ENCODE assay signal across 9 mouse cellular contexts in the genomic region with DNA sequence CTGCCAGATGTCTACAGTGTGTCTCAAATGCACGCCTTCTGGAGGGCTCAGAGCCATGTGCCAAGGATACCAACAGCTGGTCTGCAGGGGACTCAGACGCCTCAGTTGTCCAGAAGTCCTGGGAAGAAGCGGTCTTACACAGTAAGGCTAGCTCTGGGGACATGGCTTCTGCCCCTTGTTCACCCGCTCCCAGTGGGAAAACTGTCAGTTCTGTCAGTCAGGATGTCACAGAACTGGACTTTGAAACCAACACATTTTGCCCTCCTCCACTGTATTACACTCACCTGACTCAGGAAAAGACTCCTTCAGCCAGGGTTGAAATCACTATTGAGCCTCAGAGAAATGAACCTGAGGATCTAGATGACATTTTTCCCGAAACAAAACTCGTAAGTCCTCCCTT. TPM values are rescaled to one million over a fixed set of nuclear protein-coding genes. Genes with fewer than 3 reads are reported as not detected.
DNase-seq lines count a peak whose midpoint lies in the region; ATAC-seq and TF ChIP-seq lines count a peak whose summit lies in the region.
"Had no signal": no experiment of that assay in that cellular context is flagged by ENCODE, and none has a peak within 500 bp of the region (broad histone marks: within the 10 kb centered on the region; RNA-seq: fewer than 3 reads in every experiment).

No protein-coding gene starts in this region.

- peaks cover 29% of the 10 kb centered on the region for H3K9me3 ChIP-seq in megakaryocyte, embryonic 14.5 days
- peaks cover 25% of the 10 kb centered on the region for H3K9me3 ChIP-seq in forebrain, embryonic 16.5 days (ENCODE audit: control insufficient read depth, low read length)
- peaks cover 18% of the 10 kb centered on the region; the same call in 1 of the 2 replicates for H3K9me3 ChIP-seq in limb, embryonic 11.5 days (ENCODE audit: control insufficient read depth, low read length)

- no peak for TF ChIP-seq POLR2A in small intestine, adult 2 months (IDR thresholded peaks at IDR 0.05; ENCODE audit: low read depth, low read length)

- peak overlapping the region; percentile 79; the same call in 1 of the 2 replicates for H3K9ac ChIP-seq in forebrain, embryonic 16.5 days (replicated peaks; ENCODE audit: low read depth, low read length)
- H3K9ac ChIP-seq in limb, embryonic 11.5 days (ENCODE audit: low read length), result no peak overlapping the region; the same call in 1 of the 2 replicates

- H3K4me2 ChIP-seq in forebrain, embryonic 16.5 days (ENCODE audit: low read length), result peak overlapping the region; percentile 97
- H3K4me2 ChIP-seq in limb, embryonic 11.5 days (ENCODE audit: low read depth, severe bottlenecking), result peak overlapping the region; percentile 81

- H3K4me3 ChIP-seq in megakaryocyte, embryonic 14.5 days (replicated peaks), result peak overlapping the region; percentile 86
- H3K4me3 ChIP-seq in forebrain, embryonic 16.5 days (replicated peaks; ENCODE audit: low read length), result peak overlapping the region; percentile 65
- peak overlapping the region; percentile 51 for H3K4me3 ChIP-seq in limb, embryonic 11.5 days (ENCODE audit: low read depth, low read length)
- H3K4me3 ChIP-seq in small intestine, adult 2 months (ENCODE audit: low read depth, low read length), result peak overlapping the region; percentile 76

- DNase-seq in limb, embryonic 11.5 days (ENCODE audit: low spot score), result no peak
- no peak for DNase-seq in embryo, embryonic 11 days
- no peak for DNase-seq in left cerebral cortex, adult 11 months (ENCODE audit: low spot score)
- DNase-seq in urinary bladder, postnatal 4 days (ENCODE audit: low spot score in 2 of 2), result no peak
- DNase-seq: right cerebral cortex, postnatal 4 days had no signal

- no peaks in the 10 kb centered on the region for H3K36me3 ChIP-seq in megakaryocyte, embryonic 14.5 days (replicated peaks; ENCODE audit: low read length)
- H3K36me3 ChIP-seq in forebrain, embryonic 16.5 days (ENCODE audit: control insufficient read depth, insufficient read depth), result peaks cover 11% of the 10 kb centered on the region; the same call in 1 of the 2 replicates
- peaks cover 2% of the 10 kb centered on the region; the same call in 1 of the 2 replicates for H3K36me3 ChIP-seq in limb, embryonic 11.5 days (ENCODE audit: control insufficient read depth, insufficient read depth, low read length)
- no peaks in the 10 kb centered on the region for H3K36me3 ChIP-seq in small intestine, adult 2 months (ENCODE audit: control insufficient read depth, insufficient read depth, low read length)

- 96% methylated on average over 6 of the region's 6 CpGs for WGBS in forebrain, embryonic 16.5 days
- WGBS in limb, embryonic 11.5 days, result 94% methylated on average over 6 of the region's 6 CpGs
- WGBS in small intestine, adult 2 months, result 97% methylated on average over 6 of the region's 6 CpGs

- no peak for TF ChIP-seq CTCF in small intestine, adult 2 months (IDR thresholded peaks at IDR 0.05; ENCODE audit: extremely low read depth, insufficient read length, insufficient replicate concordance, low read depth, low read length)

- ATAC-seq in megakaryocyte, adult 5-6 weeks (ENCODE audit: poor library complexity, severe bottlenecking), result no peak
- no peak for ATAC-seq in forebrain, embryonic 16.5 days
- peak; percentile 24; the same call in 1 of the 2 replicates for ATAC-seq in limb, embryonic 11.5 days (ENCODE audit: insufficient number of reproducible peaks, low FRiP score, low TSS enrichment, low read depth)

- H3K4me1 ChIP-seq in megakaryocyte, embryonic 14.5 days, result peaks cover 7% of the 10 kb centered on the region; the same call in 1 of the 2 replicates
- peaks cover 13% of the 10 kb centered on the region for H3K4me1 ChIP-seq in forebrain, embryonic 16.5 days (replicated peaks; ENCODE audit: control insufficient read depth, insufficient read depth, low read length)
- no peaks in the 10 kb centered on the region; the same call in 1 of the 2 replicates for H3K4me1 ChIP-seq in limb, embryonic 11.5 days (ENCODE audit: control insufficient read depth, insufficient read depth, low read length)
- peaks cover 5% of the 10 kb centered on the region for H3K4me1 ChIP-seq in small intestine, adult 2 months (ENCODE audit: control insufficient read depth, insufficient read depth, insufficient read length, low read length)

- peaks cover 22% of the 10 kb centered on the region for H3K27me3 ChIP-seq in megakaryocyte, embryonic 14.5 days (replicated peaks)
- no peaks in the 10 kb centered on the region for H3K27me3 ChIP-seq in forebrain, embryonic 16.5 days (replicated peaks; ENCODE audit: control insufficient read depth, insufficient read depth, low read length)
- no peaks in the 10 kb centered on the region for H3K27me3 ChIP-seq in limb, embryonic 11.5 days (ENCODE audit: control insufficient read depth, insufficient read depth, low read length)
- H3K27me3 ChIP-seq in small intestine, adult 2 months (ENCODE audit: control insufficient read depth, insufficient read depth, low read length), result no peaks in the 10 kb centered on the region

- no peak overlapping the region for H3K27ac ChIP-seq in forebrain, embryonic 16.5 days (ENCODE audit: low read length)
- no peak overlapping the region for H3K27ac ChIP-seq in limb, embryonic 11.5 days (replicated peaks; ENCODE audit: low read depth, low read length)
- no peak overlapping the region for H3K27ac ChIP-seq in small intestine, adult 2 months (ENCODE audit: insufficient read depth, low read depth, low read length)

RNA-seq across cellular contexts. Expression of a gene that starts 0.8 kb away (rescaled TPM):
- 0.47 TPM in 1 of 2 replicates, not detected in the other for polyA plus RNA-seq in megakaryocyte, embryonic 14.5 days (2012; ENCODE audit: insufficient read depth, low replicate concordance)
- total RNA-seq in megakaryocyte, adult 5-6 weeks (2015), result 2.7 and 4.6 TPM in 2 replicates
- total RNA-seq in megakaryocyte, adult 5-6 weeks (2017), result 2.3 and 3.5 TPM in 2 replicates
- 10.7 and 11.7 TPM in 2 replicates for polyA plus RNA-seq in forebrain, embryonic 16.5 days (2015; fragmentation: Nextera tagmentation; extraction: Ambion mirVana)
- polyA plus RNA-seq in limb, embryonic 11.5 days (2014; fragmentation: Nextera tagmentation; extraction: Ambion mirVana), result 7.0 and 7.6 TPM in 2 replicates
- 0.70 and 0.93 TPM in 2 replicates for polyA plus RNA-seq in small intestine, adult 2 months (2012; rRNA removed)

RNA-seq across cellular contexts. Expression of a gene that starts 59.3 kb away (rescaled TPM):
- polyA plus RNA-seq in megakaryocyte, embryonic 14.5 days (2012; ENCODE audit: insufficient read depth, low replicate concordance), result 9.2 and 15.5 TPM in 2 replicates
- total RNA-seq in megakaryocyte, adult 5-6 weeks (2015), result 33.0 and 33.3 TPM in 2 replicates
- total RNA-seq in megakaryocyte, adult 5-6 weeks (2017), result 15.8 and 18.8 TPM in 2 replicates
- polyA plus RNA-seq in forebrain, embryonic 16.5 days (2015; fragmentation: Nextera tagmentation; extraction: Ambion mirVana), result 26.9 and 30.1 TPM in 2 replicates
- 17.3 and 22.0 TPM in 2 replicates for polyA plus RNA-seq in limb, embryonic 11.5 days (2014; fragmentation: Nextera tagmentation; extraction: Ambion mirVana)
- polyA plus RNA-seq in small intestine, adult 2 months (2012; rRNA removed), result 11.7 and 18.9 TPM in 2 replicates
